Mouse (Mus musculus) embryonic facial prominence, embryonic 12.5 days (tissue): ENCODE results near the gene Foxf1. TPM values are rescaled to one million over a fixed set of nuclear protein-coding genes. Genes with fewer than 3 reads are reported as not detected.

ENCODE experiments used
- ATAC-seq: fragments of 200-750 bp; cut with Nextera tagmentation; 2 replicates; pipeline ENCODE4 v1.8.0; 2017; ENCODE audit not compliant: insufficient number of reproducible peaks, insufficient read depth, low FRiP score, low TSS enrichment
- H3K27ac ChIP-seq: fragments of 300-500 bp; sonication (generic); 2 replicates; pipeline ENCODE4 v1.5.1; 2016; ENCODE audit warnings: mild to moderate bottlenecking
- H3K27me3 ChIP-seq: fragments of 300-500 bp; sonication (generic); 2 replicates; pipeline ENCODE4 v1.6.1; 2016; ENCODE audit warnings: mild to moderate bottlenecking, moderate library complexity
- H3K36me3 ChIP-seq: fragments of 300-500 bp; sonication (generic); 2 replicates; pipeline ENCODE4 v1.6.1; 2016; ENCODE audit warnings: mild to moderate bottlenecking
- H3K4me1 ChIP-seq: fragments of 300-500 bp; sonication (generic); 2 replicates; pipeline ENCODE4 v1.6.1; 2016
- H3K4me2 ChIP-seq: fragments of 300-500 bp; sonication (generic); replicated peaks from 2 replicates; pipeline ENCODE4 v1.6.1; 2016; ENCODE audit warnings: mild to moderate bottlenecking, moderate library complexity
- H3K4me3 ChIP-seq: fragments of 300-500 bp; sonication (generic); 2 replicates; pipeline ENCODE4 v1.5.1; 2016; ENCODE audit warnings: mild to moderate bottlenecking
- H3K9ac ChIP-seq: fragments of 300-500 bp; sonication (generic); 2 replicates; pipeline ENCODE4 v1.6.1; 2016; ENCODE audit warnings: mild to moderate bottlenecking, moderate library complexity
- H3K9me3 ChIP-seq: fragments of 300-500 bp; sonication (generic); 2 replicates; pipeline ENCODE4 v1.6.1; 2016; ENCODE audit warnings: mild to moderate bottlenecking, moderate library complexity
- WGBS: fragments of 180-500 bp; shearing (Covaris S2); methylation state at CpG from one replicate; pipeline ENCODE4 v1.1.7; 2016; 5-methylcytosine and 5-hydroxymethylcytosine counted together
- microRNA-seq: library from miRNA; unstranded; fragments of <30 nt; microRNA quantifications from one replicate; pipeline ENCODE4, GENCODE M21; 2017
- polyA plus RNA-seq: library from polyadenylated mRNA; unstranded; fragments of >200 nt; fragmentation: Nextera tagmentation; extraction: Ambion mirVana; gene quantifications from 2 replicates; pipeline ENCODE4 v1.2.1, GENCODE M21; 2016

Foxf1 gene
- polyA plus RNA-seq, 1 experiment from 2014 or later: 35.0 TPM

GRCm38 (mm10) chr8:121134102-121134501 lies 49.9 kb downstream of the Foxf1 start:
- WGBS: 85% methylated on average over 10 of the region's 10 CpGs

GRCm38 (mm10) chr8:121134512-121134911 lies 50.3 kb downstream of the Foxf1 start:
- H3K4me1 ChIP-seq: peaks cover 5% of the 10 kb centered on the region; the same call in 1 of the 2 replicates
- H3K9me3 ChIP-seq: peaks cover 13% of the 10 kb centered on the region; the same call in 1 of the 2 replicates
- no peak overlapping the region for H3K9ac ChIP-seq
- ATAC-seq: no peak
- H3K27ac ChIP-seq: no peak overlapping the region
- WGBS: 89% methylated on average over 11 of the region's 11 CpGs
- H3K36me3 ChIP-seq: no peaks in the 10 kb centered on the region
- no peak overlapping the region for H3K4me3 ChIP-seq
- H3K27me3 ChIP-seq: peaks cover 23% of the 10 kb centered on the region
- no peak overlapping the region for H3K4me2 ChIP-seq

More at GRCm38 (mm10) chr8:121134102-121134501, 49.9 kb downstream of the Foxf1 start:
- Histone ChIP-seq H3K4me2 (no peak overlapping the region), H3K4me3 (no peak overlapping the region), H3K36me3 (no peaks in the 10 kb centered on the region), H3K9ac (no peak overlapping the region), H3K27ac (no peak overlapping the region), H3K9me3 (peaks cover 13% of the 10 kb centered on the region; the same call in 1 of the 2 replicates), H3K27me3 (peaks cover 24% of the 10 kb centered on the region), H3K4me1 (peaks cover 9% of the 10 kb centered on the region; the same call in 1 of the 2 replicates)
- ATAC-seq: no peak

DNA sequence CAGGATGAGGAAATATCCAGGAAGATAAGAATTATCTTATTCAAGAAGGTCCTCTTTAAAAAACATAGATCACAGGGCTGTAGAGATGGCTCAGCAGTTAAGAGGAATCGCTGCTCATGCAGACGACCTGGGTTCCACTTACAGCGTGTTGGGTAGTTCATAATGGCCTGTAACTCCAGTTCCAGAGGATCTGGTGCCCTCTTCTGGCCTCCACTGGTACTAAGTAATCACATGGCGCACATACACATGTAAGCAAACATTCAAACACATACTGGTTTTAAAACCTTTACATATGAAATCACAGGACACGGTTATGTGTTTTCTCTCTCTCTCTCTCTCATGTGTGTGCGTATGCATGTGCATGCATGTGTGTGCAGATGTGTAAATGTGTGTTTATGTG lies 52.7 kb downstream of the Foxf1 start:
- Histone ChIP-seq H3K4me1 (peaks cover 4% of the 10 kb centered on the region; the same call in 1 of the 2 replicates), H3K27ac (no peak overlapping the region), H3K9ac (no peak overlapping the region), H3K9me3 (peaks cover 13% of the 10 kb centered on the region; the same call in 1 of the 2 replicates), H3K4me2 (no peak overlapping the region), H3K27me3 (0 out of 2 replicates have a peak, but pooled peaks cover 10% of the 10 kb centered on the region), H3K4me3 (no peak overlapping the region), H3K36me3 (no peaks in the 10 kb centered on the region)
- WGBS: 93% methylated on average over 6 of the region's 6 CpGs
- no peak for ATAC-seq

Small RNA genes lying within 50 kb of the gene (microRNA-seq; reads per million reads assigned to microRNA genes)
- gene Gm27530: not detected

Other genes with a start within 250 kb of the Foxf1 start
- 66.9 and 75.0 TPM in 2 replicates for gene Mthfsd, start 24.0 kb downstream of the Foxf1 start, polyA plus RNA-seq
- gene Foxc2, start 31.8 kb downstream of the Foxf1 start, polyA plus RNA-seq: 26.8 and 29.8 TPM in 2 replicates
- 4.6 and 5.2 TPM in 2 replicates for gene Foxl1, start 43.6 kb downstream of the Foxf1 start, polyA plus RNA-seq